Mouse (Mus musculus): ENCODE data around the gene Hhat. TPM values are rescaled to one million over a fixed set of nuclear protein-coding genes. Genes with fewer than 3 reads are reported as not detected.

The Hhat gene
- polyA plus RNA-seq, 1 experiment from 2014 or later = 3.6 TPM

DNA sequence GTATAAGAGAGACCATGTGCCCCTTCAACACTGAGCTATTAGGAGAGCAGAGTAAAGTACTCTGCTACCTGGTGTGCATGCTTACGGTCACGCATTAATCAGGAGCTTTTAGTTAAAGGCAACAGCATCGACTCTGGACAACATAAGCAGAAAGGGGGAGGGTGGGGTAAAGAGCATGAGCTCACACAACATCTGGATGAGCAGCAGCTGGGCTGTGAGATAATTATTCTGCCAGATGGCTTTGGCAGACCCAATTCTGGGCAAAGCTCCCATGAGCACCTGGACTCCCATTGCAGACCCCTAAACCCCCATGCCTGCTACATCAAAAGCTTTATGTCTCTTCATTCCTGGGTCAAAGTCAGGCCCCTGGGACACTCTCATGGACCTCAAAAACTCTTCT, 121.8 kb downstream of the Hhat start:
- Histone ChIP-seq H3K27ac (replicated peaks) (no peak overlapping the region), H3K4me3 (ENCODE audit: low read depth, low read length) (no peak overlapping the region), H3K4me2 (replicated peaks; ENCODE audit: low read depth) (no peak overlapping the region), H3K9me3 (ENCODE audit: control insufficient read depth, low read length) (no peaks in the 10 kb centered on the region), H3K4me1 (replicated peaks; ENCODE audit: control insufficient read depth, insufficient read depth) (no peaks in the 10 kb centered on the region), H3K36me3 (ENCODE audit: control insufficient read depth, insufficient read depth, low read length) (no peaks in the 10 kb centered on the region), H3K9ac (ENCODE audit: low read length) (no peak overlapping the region), H3K27me3 (ENCODE audit: control insufficient read depth, insufficient read depth, low read length) (no peaks in the 10 kb centered on the region)
- TF ChIP-seq CTCF (IDR thresholded peaks at IDR 0.05; ENCODE audit: low read depth) (no peak), EP300 (optimal IDR thresholded peaks at IDR 0.05) (no peak)
- DNase-seq (ENCODE audit: low spot score) (no peak), ATAC-seq (ENCODE audit: low FRiP score, low TSS enrichment) (no peak)
- 52% methylated on average over 3 of the region's 3 CpGs for WGBS

DNA sequence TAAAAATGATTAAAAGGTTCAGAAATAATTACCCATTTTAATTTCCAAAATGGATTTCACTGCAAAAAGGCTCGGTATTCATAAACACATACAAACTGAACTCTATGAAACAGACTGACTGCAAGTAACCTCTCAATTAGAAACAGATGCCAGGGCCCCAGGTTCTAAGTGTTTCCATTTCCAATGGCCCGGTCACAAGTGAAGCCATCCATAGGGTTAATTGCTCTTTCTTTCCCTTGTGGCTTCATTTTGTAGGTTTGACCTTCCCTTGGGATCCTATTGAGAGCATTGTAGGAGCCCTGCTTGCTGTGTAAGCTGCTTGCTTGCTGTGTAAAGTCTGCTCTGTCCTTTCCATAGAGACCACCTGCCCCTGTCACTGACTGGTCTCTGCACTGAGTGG, 123.7 kb downstream of the Hhat start:
- H3K36me3 ChIP-seq (ENCODE audit: control insufficient read depth, insufficient read depth, low read length) = no peaks in the 10 kb centered on the region
- ATAC-seq (ENCODE audit: low FRiP score, low TSS enrichment) (no peak), DNase-seq (ENCODE audit: low spot score) (no peak)
- no peak overlapping the region for H3K4me2 ChIP-seq (replicated peaks; ENCODE audit: low read depth)
- H3K4me1 ChIP-seq (replicated peaks; ENCODE audit: control insufficient read depth, insufficient read depth) = no peaks in the 10 kb centered on the region
- no peaks in the 10 kb centered on the region for H3K27me3 ChIP-seq (ENCODE audit: control insufficient read depth, insufficient read depth, low read length)
- no peak for TF ChIP-seq EP300 (optimal IDR thresholded peaks at IDR 0.05)
- TF ChIP-seq CTCF (IDR thresholded peaks at IDR 0.05; ENCODE audit: low read depth) = no peak
- H3K4me3 ChIP-seq (ENCODE audit: low read depth, low read length) = no peak overlapping the region
- H3K27ac ChIP-seq (replicated peaks) = no peak overlapping the region
- no peaks in the 10 kb centered on the region for H3K9me3 ChIP-seq (ENCODE audit: control insufficient read depth, low read length)
- no peak overlapping the region for H3K9ac ChIP-seq (ENCODE audit: low read length)
- 83% methylated on average over 2 of the region's 2 CpGs for WGBS

DNA sequence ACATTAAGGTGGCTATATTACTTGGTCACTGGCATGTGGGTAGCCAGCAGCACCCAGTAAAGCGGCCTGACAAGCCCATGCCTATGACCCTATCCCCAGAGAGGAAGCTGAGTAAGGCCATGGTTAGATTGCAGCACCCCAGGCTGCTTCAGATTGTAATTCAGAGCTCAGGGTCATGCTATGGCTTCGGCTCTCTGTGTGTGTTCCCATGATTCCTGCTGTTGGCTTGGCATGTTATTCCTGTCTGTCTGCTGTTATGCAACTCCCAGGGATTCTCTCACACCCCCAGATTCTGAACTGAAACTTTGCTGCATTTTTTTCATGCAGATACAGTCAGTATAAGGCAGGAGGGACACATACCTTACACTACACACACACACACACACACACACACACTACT, 128.9 kb downstream of the Hhat start:
- Histone ChIP-seq H3K27ac (replicated peaks) (no peak overlapping the region), H3K9ac (ENCODE audit: low read length) (no peak overlapping the region), H3K4me1 (replicated peaks; ENCODE audit: control insufficient read depth, insufficient read depth) (no peaks in the 10 kb centered on the region)

DNA sequence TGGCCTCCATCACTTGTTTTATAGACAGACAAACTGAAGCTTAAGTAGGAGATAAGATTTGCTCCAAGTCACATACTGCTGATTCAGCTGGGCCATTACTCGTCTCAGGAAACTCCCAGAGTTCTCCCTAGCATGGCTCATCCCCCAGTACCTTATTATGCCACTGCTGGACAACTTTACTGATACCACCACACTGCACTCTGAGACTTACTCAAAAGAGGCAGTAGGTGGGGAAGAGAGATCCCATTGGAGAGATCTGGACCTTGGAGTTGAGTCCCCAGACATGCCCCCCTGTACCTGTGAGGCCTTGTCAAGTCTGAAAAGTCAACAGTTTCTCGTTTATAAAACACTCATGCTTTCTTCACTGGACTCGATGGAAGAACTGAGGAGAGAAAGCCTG, 131.8 kb downstream of the Hhat start:
- Histone ChIP-seq H3K9ac (ENCODE audit: low read length) (no peak overlapping the region), H3K4me2 (replicated peaks; ENCODE audit: low read depth) (no peak overlapping the region), H3K27ac (replicated peaks) (no peak overlapping the region), H3K4me3 (ENCODE audit: low read depth, low read length) (no peak overlapping the region), H3K27me3 (ENCODE audit: control insufficient read depth, insufficient read depth, low read length) (no peaks in the 10 kb centered on the region), H3K9me3 (ENCODE audit: control insufficient read depth, low read length) (no peaks in the 10 kb centered on the region), H3K36me3 (ENCODE audit: control insufficient read depth, insufficient read depth, low read length) (no peaks in the 10 kb centered on the region), H3K4me1 (replicated peaks; ENCODE audit: control insufficient read depth, insufficient read depth) (no peaks in the 10 kb centered on the region)
- ATAC-seq (ENCODE audit: low FRiP score, low TSS enrichment) (no peak), DNase-seq (ENCODE audit: low spot score) (no peak)
- WGBS = 41% methylated on average over 3 of the region's 3 CpGs
- TF ChIP-seq CTCF (IDR thresholded peaks at IDR 0.05; ENCODE audit: low read depth) (no peak), EP300 (optimal IDR thresholded peaks at IDR 0.05) (no peak)

More for the DNA sequence above, 128.9 kb downstream of the Hhat start:
- no peaks in the 10 kb centered on the region for H3K9me3 ChIP-seq (ENCODE audit: control insufficient read depth, low read length)
- WGBS = 71% methylated on average over 2 of the region's 2 CpGs
- H3K4me2 ChIP-seq (replicated peaks; ENCODE audit: low read depth) = no peak overlapping the region
- no peaks in the 10 kb centered on the region for H3K36me3 ChIP-seq (ENCODE audit: control insufficient read depth, insufficient read depth, low read length)
- no peak overlapping the region for H3K4me3 ChIP-seq (ENCODE audit: low read depth, low read length)
- no peak for DNase-seq (ENCODE audit: low spot score)
- no peak for TF ChIP-seq CTCF (IDR thresholded peaks at IDR 0.05; ENCODE audit: low read depth)
- H3K27me3 ChIP-seq (ENCODE audit: control insufficient read depth, insufficient read depth, low read length) = no peaks in the 10 kb centered on the region
- no peak for ATAC-seq (ENCODE audit: low FRiP score, low TSS enrichment)

DNA sequence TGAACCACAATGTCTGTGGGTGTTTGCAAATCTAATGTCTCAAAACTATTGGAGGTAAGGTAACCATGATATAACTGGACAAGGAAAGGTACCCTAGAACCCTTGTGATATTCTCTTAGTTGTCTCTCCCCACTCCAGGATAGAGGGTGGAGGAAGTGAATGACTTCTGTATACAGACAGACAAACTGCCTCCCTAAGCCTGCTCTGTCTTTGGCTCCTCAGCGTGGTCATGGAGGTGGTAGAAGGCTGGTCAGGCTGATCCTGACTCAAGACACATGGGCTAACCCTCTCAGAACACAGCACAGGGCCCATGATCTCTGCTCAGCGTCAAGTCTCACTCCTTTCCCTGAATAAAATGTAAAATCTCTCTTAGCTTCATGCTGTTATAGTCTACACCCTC, 149.2 kb downstream of the Hhat start:
- 74% methylated on average over 2 of the region's 2 CpGs for WGBS
- no peak for TF ChIP-seq CTCF (IDR thresholded peaks at IDR 0.05; ENCODE audit: low read depth)
- no peaks in the 10 kb centered on the region for H3K4me1 ChIP-seq (replicated peaks; ENCODE audit: control insufficient read depth, insufficient read depth)
- H3K36me3 ChIP-seq (ENCODE audit: control insufficient read depth, insufficient read depth, low read length) = no peaks in the 10 kb centered on the region
- H3K9ac ChIP-seq (ENCODE audit: low read length) = no peak overlapping the region
- no peak overlapping the region for H3K4me3 ChIP-seq (ENCODE audit: low read depth, low read length)
- ATAC-seq (ENCODE audit: low FRiP score, low TSS enrichment) = no peak
- no peak overlapping the region for H3K4me2 ChIP-seq (replicated peaks; ENCODE audit: low read depth)
- DNase-seq (ENCODE audit: low spot score) = no peak
- no peaks in the 10 kb centered on the region for H3K27me3 ChIP-seq (ENCODE audit: control insufficient read depth, insufficient read depth, low read length)
- H3K9me3 ChIP-seq (ENCODE audit: control insufficient read depth, low read length) = no peaks in the 10 kb centered on the region
- no peak overlapping the region for H3K27ac ChIP-seq (replicated peaks)

DNA sequence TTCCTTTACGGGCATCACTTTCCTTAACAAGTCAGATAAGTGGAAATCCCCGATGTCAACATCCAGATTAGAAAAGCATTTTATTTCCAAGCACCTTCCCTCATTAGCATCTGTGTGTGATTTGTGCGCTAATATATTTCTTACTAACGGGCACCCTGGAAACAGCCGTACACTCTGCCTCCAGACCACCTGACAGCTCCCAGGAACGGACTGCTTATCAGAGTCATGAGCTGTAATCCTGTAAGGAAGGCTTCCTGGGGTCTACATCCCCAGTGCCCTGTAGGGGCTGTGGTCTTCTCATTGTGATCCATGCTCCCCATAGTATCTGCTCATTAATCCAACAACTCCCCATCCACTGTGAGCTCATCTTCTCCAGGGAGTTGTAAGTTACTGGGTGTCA, 157.8 kb downstream of the Hhat start:
- no peak for DNase-seq (ENCODE audit: low spot score)
- H3K27me3 ChIP-seq (ENCODE audit: control insufficient read depth, insufficient read depth, low read length) = no peaks in the 10 kb centered on the region
- no peaks in the 10 kb centered on the region for H3K9me3 ChIP-seq (ENCODE audit: control insufficient read depth, low read length)
- WGBS = 64% methylated on average over 6 of the region's 6 CpGs
- H3K27ac ChIP-seq (replicated peaks) = no peak overlapping the region
- no peaks in the 10 kb centered on the region for H3K4me1 ChIP-seq (replicated peaks; ENCODE audit: control insufficient read depth, insufficient read depth)
- no peak for ATAC-seq (ENCODE audit: low FRiP score, low TSS enrichment)
- TF ChIP-seq CTCF (IDR thresholded peaks at IDR 0.05; ENCODE audit: low read depth) (no peak), EP300 (optimal IDR thresholded peaks at IDR 0.05) (no peak)
- no peak overlapping the region for H3K4me2 ChIP-seq (replicated peaks; ENCODE audit: low read depth)
- no peak overlapping the region for H3K9ac ChIP-seq (ENCODE audit: low read length)
- H3K36me3 ChIP-seq (ENCODE audit: control insufficient read depth, insufficient read depth, low read length) = no peaks in the 10 kb centered on the region
- H3K4me3 ChIP-seq (ENCODE audit: low read depth, low read length) = no peak overlapping the region

Measured in stomach, postnatal 0 days (tissue).